Mouse (Mus musculus) stomach, postnatal 0 days (tissue): ENCODE results near the gene Tcf7l1. TPM values are rescaled to one million over a fixed set of nuclear protein-coding genes. Genes with fewer than 3 reads are reported as not detected.

Source experiments
- ATAC-seq: fragments of 200-750 bp; cut with Nextera tagmentation; 2 replicates; pipeline ENCODE4 v1.8.0; 2017; ENCODE audit not compliant: low FRiP score, low TSS enrichment
- DNase-seq: peaks from one replicate; pipeline ENCODE4 v3.0.0-alpha.2; 2016; ENCODE audit warnings: low spot score
- H3K27ac ChIP-seq: fragments of 300-500 bp; sonication (generic); replicated peaks from 2 replicates; pipeline ENCODE4 v1.5.1; 2014; ENCODE audit warnings: mild to moderate bottlenecking, control low read depth
- H3K27me3 ChIP-seq: fragments of 300-500 bp; sonication (generic); 2 replicates; pipeline ENCODE4 v1.6.1; 2014; ENCODE audit warnings: low read length; ENCODE audit not compliant: control insufficient read depth, insufficient read depth
- H3K36me3 ChIP-seq: fragments of 300-500 bp; sonication (generic); 2 replicates; pipeline ENCODE4 v1.6.1; 2014; ENCODE audit warnings: low read length, mixed read lengths; ENCODE audit not compliant: control insufficient read depth, insufficient read depth
- H3K4me1 ChIP-seq: fragments of 300-500 bp; sonication (generic); replicated peaks from 2 replicates; pipeline ENCODE4 v1.6.1; 2014; ENCODE audit warnings: antibody characterized with exemption; ENCODE audit not compliant: control insufficient read depth, insufficient read depth
- H3K4me2 ChIP-seq: fragments of 300-500 bp; sonication (generic); replicated peaks from 2 replicates; pipeline ENCODE4 v1.6.1; 2014; ENCODE audit warnings: low read depth, mild to moderate bottlenecking, control low read depth, moderate library complexity
- H3K4me3 ChIP-seq: fragments of 300-500 bp; sonication (generic); 2 replicates; pipeline ENCODE4 v1.5.1; 2014; ENCODE audit warnings: low read depth, low read length, control low read depth
- H3K9ac ChIP-seq: fragments of 300-500 bp; sonication (generic); 2 replicates; pipeline ENCODE4 v1.6.1; 2014; ENCODE audit warnings: mild to moderate bottlenecking, low read length, control low read depth, mixed read lengths
- H3K9me3 ChIP-seq: fragments of 300-500 bp; sonication (generic); 2 replicates; pipeline ENCODE4 v1.6.1; 2016; ENCODE audit warnings: low read length; ENCODE audit not compliant: control insufficient read depth
- CTCF ChIP-seq: IDR thresholded peaks from 2 replicates; pipeline ENCODE4 v1.5.1; 2016; ENCODE audit warnings: antibody characterized with exemption, low read depth, mild to moderate bottlenecking, moderate library complexity
- EP300 ChIP-seq: optimal IDR thresholded peaks from 2 replicates; pipeline ENCODE3; 2016; ENCODE audit warnings: antibody characterized with exemption
- WGBS: fragments of 180-500 bp; shearing (Covaris S2); extraction: QIAGEN DNeasy Blood & Tissue Kit; methylation state at CpG from one replicate; pipeline ENCODE4 v1.1.7; 2014; 5-methylcytosine and 5-hydroxymethylcytosine counted together
- polyA plus RNA-seq: library from polyadenylated mRNA; unstranded; fragments of >200 nt; fragmentation: Nextera tagmentation; extraction: Ambion mirVana; gene quantifications from 2 replicates; pipeline ENCODE4 v1.2.1, GENCODE M21; 2015

The Tcf7l1 gene
- polyA plus RNA-seq, 1 experiment from 2014 or later, result 11.1 TPM

DNA sequence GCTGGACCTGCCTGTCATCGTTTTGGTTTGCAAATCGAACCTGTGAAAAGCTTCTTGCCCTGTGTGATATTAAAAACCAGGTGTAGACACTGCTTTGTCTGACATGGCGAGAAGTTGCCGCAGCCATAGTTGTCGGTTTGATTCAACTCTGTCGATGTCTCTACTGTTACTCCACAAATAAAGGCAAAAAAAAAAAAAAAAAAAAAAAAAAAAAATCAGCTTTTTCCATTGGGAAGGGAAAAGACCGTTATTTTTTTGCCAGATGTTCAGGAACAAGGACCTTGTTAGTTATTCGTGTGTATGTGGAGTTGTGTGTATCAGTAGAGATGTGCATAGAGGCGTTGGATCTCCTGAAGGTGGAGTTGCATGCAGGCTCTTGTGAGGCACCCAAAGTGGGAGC, 36.7 kb upstream of the Tcf7l1 start:
- DNase-seq (no peak), ATAC-seq (no peak)
- Histone ChIP-seq H3K36me3 (no peaks in the 10 kb centered on the region), H3K27me3 (no peaks in the 10 kb centered on the region), H3K9ac (no peak overlapping the region), H3K4me3 (no peak overlapping the region), H3K4me2 (no peak overlapping the region), H3K27ac (no peak overlapping the region), H3K4me1 (no peaks in the 10 kb centered on the region), H3K9me3 (no peaks in the 10 kb centered on the region)
- TF ChIP-seq CTCF (no peak), EP300 (no peak)
- WGBS, result 62% methylated on average over 9 of the region's 9 CpGs

- no peaks in the 10 kb centered on the region for H3K9me3 ChIP-seq
- H3K9ac ChIP-seq, result peak overlapping the region; percentile 51
- 16% methylated on average over 26 of the region's 26 CpGs for WGBS
- TF ChIP-seq EP300, result no peak
- no peak for TF ChIP-seq CTCF
- ATAC-seq, result peak; percentile 48; the same call in 1 of the 2 replicates
- peak overlapping the region; percentile 44 for H3K4me2 ChIP-seq
- no peaks in the 10 kb centered on the region for H3K27me3 ChIP-seq
- DNase-seq, result no peak
- peak overlapping the region; percentile 28 for H3K4me3 ChIP-seq
- H3K36me3 ChIP-seq, result no peaks in the 10 kb centered on the region
- no peak overlapping the region for H3K27ac ChIP-seq
- no peaks in the 10 kb centered on the region for H3K4me1 ChIP-seq
Observed at GRCm38 (mm10) chr6:72824971-72825737, 36.1 kb upstream of the Tcf7l1 start.

DNA sequence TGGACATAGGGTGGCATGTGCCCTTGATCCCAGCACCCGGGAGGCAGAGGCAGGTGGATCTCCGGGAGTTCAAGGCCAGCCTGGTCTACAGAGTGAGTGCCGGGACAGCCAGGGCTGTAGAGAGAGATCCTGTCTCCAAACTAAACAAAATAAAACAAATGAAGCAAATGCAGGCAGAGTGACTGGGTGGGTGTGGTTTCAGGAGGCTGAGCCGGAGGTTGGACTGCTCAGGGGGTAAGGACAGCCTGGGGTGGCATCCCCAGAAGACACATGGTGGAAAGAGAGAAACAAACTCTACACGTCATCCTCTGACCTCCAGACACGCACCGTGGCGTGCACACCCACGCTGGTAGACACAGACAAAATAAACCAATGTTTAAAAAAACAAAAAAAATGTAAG, 24.4 kb upstream of the Tcf7l1 start:
- Histone ChIP-seq H3K27ac (no peak overlapping the region), H3K36me3 (no peaks in the 10 kb centered on the region), H3K4me2 (no peak overlapping the region; the same call in 1 of the 2 replicates), H3K9ac (no peak overlapping the region), H3K9me3 (no peaks in the 10 kb centered on the region), H3K27me3 (no peaks in the 10 kb centered on the region), H3K4me1 (no peaks in the 10 kb centered on the region), H3K4me3 (no peak overlapping the region)
- TF ChIP-seq EP300 (no peak), CTCF (no peak)
- ATAC-seq (no peak), DNase-seq (no peak)
- 62% methylated on average over 9 of the region's 9 CpGs for WGBS

DNA sequence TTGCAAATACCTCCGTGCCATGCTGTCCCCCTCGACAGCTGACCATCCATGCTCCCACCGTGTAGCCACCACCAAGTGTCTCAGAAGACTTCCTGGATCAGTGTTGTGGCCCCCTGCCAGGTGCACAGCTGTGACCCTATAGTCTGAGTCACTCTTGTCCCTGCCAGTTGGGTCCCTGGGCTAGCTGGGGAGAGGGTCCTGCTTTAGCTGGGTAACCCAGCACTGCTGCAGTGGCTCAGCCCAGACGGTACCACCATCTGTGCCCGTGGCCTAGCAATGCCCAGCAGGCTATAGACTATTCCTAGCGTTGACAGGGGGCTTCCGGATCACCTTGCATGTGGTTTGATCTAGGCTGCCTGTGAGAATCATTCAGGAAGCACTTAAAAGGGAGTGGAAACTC, 21.2 kb upstream of the Tcf7l1 start:
- Histone ChIP-seq H3K27ac (no peak overlapping the region), H3K9me3 (no peaks in the 10 kb centered on the region), H3K4me2 (no peak overlapping the region), H3K9ac (no peak overlapping the region), H3K4me3 (no peak overlapping the region), H3K4me1 (no peaks in the 10 kb centered on the region), H3K27me3 (no peaks in the 10 kb centered on the region), H3K36me3 (no peaks in the 10 kb centered on the region)
- WGBS, result 73% methylated on average over 7 of the region's 7 CpGs
- ATAC-seq (0 out of 2 replicates have a peak, but pooled peaks have one; percentile 17), DNase-seq (no peak)
- no peak for TF ChIP-seq EP300
- TF ChIP-seq CTCF, result no peak

DNA sequence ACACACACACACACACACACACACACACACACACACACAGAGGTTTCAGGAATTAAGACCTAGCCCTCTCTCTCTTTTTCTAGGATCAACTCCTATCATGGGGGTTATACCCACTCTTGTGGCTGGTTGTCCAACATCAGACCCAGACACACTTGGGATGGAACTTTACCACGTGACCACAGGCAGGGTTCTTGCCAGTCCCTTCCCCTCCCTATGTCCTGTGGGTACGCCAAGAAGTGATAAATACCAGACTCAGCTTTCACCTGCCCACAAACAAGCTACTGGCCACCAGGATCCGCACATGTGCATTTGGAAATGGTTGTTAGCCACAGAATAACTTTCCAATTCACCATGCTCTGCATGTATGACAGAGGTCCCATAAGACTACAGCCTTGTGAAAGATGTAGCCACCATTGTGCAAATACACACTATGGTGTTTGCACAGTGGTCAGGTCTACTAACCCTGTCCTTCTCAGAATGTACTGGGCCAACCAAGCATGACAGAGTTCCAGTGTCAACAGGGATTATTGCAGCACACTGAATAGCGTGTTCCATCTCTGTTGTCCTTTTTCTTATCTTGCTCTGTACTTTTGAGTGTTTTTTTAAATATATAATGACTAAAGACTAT, 20.6 kb upstream of the Tcf7l1 start:
- DNase-seq (no peak), ATAC-seq (peak; percentile 16; the same call in 1 of the 2 replicates)
- Histone ChIP-seq H3K27ac (no peak overlapping the region), H3K4me1 (no peaks in the 10 kb centered on the region), H3K9ac (no peak overlapping the region), H3K27me3 (no peaks in the 10 kb centered on the region), H3K4me2 (no peak overlapping the region), H3K9me3 (no peaks in the 10 kb centered on the region), H3K4me3 (no peak overlapping the region), H3K36me3 (no peaks in the 10 kb centered on the region)
- TF ChIP-seq EP300 (no peak), CTCF (no peak)
- WGBS, result 61% methylated on average over 4 of the region's 4 CpGs

GRCm38 (mm10) chr6:72808342-72808741, 19.3 kb upstream of the Tcf7l1 start:
- Histone ChIP-seq H3K27ac (no peak overlapping the region), H3K36me3 (no peaks in the 10 kb centered on the region), H3K9ac (no peak overlapping the region), H3K4me3 (no peak overlapping the region), H3K4me1 (no peaks in the 10 kb centered on the region), H3K9me3 (no peaks in the 10 kb centered on the region), H3K4me2 (no peak overlapping the region), H3K27me3 (no peaks in the 10 kb centered on the region)
- DNase-seq (peak; percentile 31), ATAC-seq (no peak; the same call in 1 of the 2 replicates)
- WGBS, result 38% methylated on average over 3 of the region's 3 CpGs
- no peak for TF ChIP-seq EP300
- TF ChIP-seq CTCF, result no peak
